Mouse (Mus musculus) megakaryocyte progenitor cell, adult 5-6 weeks (primary cell): ENCODE results near the gene Hist1h2ai. TPM values are rescaled to one million over a fixed set of nuclear protein-coding genes. Genes with fewer than 3 reads are reported as not detected.

Source experiments
- total RNA-seq, 2 experiments: library from RNA; stranded (forward) in 1 of 2; stranded (reverse) in 1 of 2; fragments of 157-497, 149-512 nt in 1 of 2; fragments of 200-1000 nt in 1 of 2; gene quantifications; 2 replicates each; pipeline versions ENCODE4 v1.2.3 to v1.2.4; 2015 to 2017

Hist1h2ai gene
- total RNA-seq, 2 experiments from 2014 or later: 2.0 to 3,659 TPM

Other genes with a start within 250 kb of the Hist1h2ai start
Only the 30 nearest of the 32 such genes appear.
- gene Gm10065, start 237.0 kb upstream of the Hist1h2ai start, total RNA-seq (2015): not detected in 2 replicates
- not detected in 2 replicates for gene Gm10065, start 237.0 kb upstream of the Hist1h2ai start, total RNA-seq (2017)
- 0.20 and 0.27 TPM in 2 replicates for gene AK157302, start 221.2 kb upstream of the Hist1h2ai start, total RNA-seq (2015)
- 0.12 and 0.14 TPM in 2 replicates for gene AK157302, start 221.2 kb upstream of the Hist1h2ai start, total RNA-seq (2017)
- 7.1 and 8.8 TPM in 2 replicates for gene Gm11273, start 215.0 kb upstream of the Hist1h2ai start, total RNA-seq (2015)
- gene Gm11273, start 215.0 kb upstream of the Hist1h2ai start, total RNA-seq (2017): 2.2 and 7.0 TPM in 2 replicates
- 8.4 and 13.7 TPM in 2 replicates for gene Zkscan8, start 185.3 kb upstream of the Hist1h2ai start, total RNA-seq (2015)
- 7.7 and 9.8 TPM in 2 replicates for gene Zkscan8, start 185.3 kb upstream of the Hist1h2ai start, total RNA-seq (2017)
- not detected in 2 replicates for gene Olfr1366, start 173.6 kb upstream of the Hist1h2ai start, total RNA-seq (2015)
- gene Olfr1366, start 173.6 kb upstream of the Hist1h2ai start, total RNA-seq (2017): not detected in 2 replicates
- not detected in 2 replicates for gene Olfr1535, start 156.5 kb upstream of the Hist1h2ai start, total RNA-seq (2015)
- not detected in 2 replicates for gene Olfr1535, start 156.5 kb upstream of the Hist1h2ai start, total RNA-seq (2017)
- gene Olfr1364, start 134.7 kb upstream of the Hist1h2ai start, total RNA-seq (2015): not detected in 2 replicates
- gene Olfr1364, start 134.7 kb upstream of the Hist1h2ai start, total RNA-seq (2017): not detected in 2 replicates
- not detected in 2 replicates for gene Olfr1362, start 102.4 kb upstream of the Hist1h2ai start, total RNA-seq (2015)
- gene Olfr1362, start 102.4 kb upstream of the Hist1h2ai start, total RNA-seq (2017): not detected in 2 replicates
- gene Olfr11, start 73.9 kb upstream of the Hist1h2ai start, total RNA-seq (2015): not detected in 2 replicates
- gene Olfr11, start 73.9 kb upstream of the Hist1h2ai start, total RNA-seq (2017): not detected in 2 replicates
- not detected in 2 replicates for gene Olfr1361, start 53.0 kb upstream of the Hist1h2ai start, total RNA-seq (2015)
- not detected in 2 replicates for gene Olfr1361, start 53.0 kb upstream of the Hist1h2ai start, total RNA-seq (2017)
- not detected in 2 replicates for gene Olfr1360, start 39.0 kb upstream of the Hist1h2ai start, total RNA-seq (2015)
- gene Olfr1360, start 39.0 kb upstream of the Hist1h2ai start, total RNA-seq (2017): not detected in 2 replicates
- not detected in 2 replicates for gene Olfr1359, start 18.3 kb upstream of the Hist1h2ai start, total RNA-seq (2015)
- not detected in 2 replicates for gene Olfr1359, start 18.3 kb upstream of the Hist1h2ai start, total RNA-seq (2017)
- 264 and 265 TPM in 2 replicates for gene Hist1h2bl, start 279 bp upstream of the Hist1h2ai start, total RNA-seq (2015)
- gene Hist1h2bl, start 279 bp upstream of the Hist1h2ai start, total RNA-seq (2017): 396 and 423 TPM in 2 replicates
- 35.1 and 67.8 TPM in 2 replicates for gene Hist1h3h, start 1.2 kb downstream of the Hist1h2ai start, total RNA-seq (2015)
- gene Hist1h3h, start 1.2 kb downstream of the Hist1h2ai start, total RNA-seq (2017): 208 and 295 TPM in 2 replicates
- gene Hist1h2bm, start 5.6 kb downstream of the Hist1h2ai start, total RNA-seq (2015): 116 and 137 TPM in 2 replicates
- 542 and 561 TPM in 2 replicates for gene Hist1h2bm, start 5.6 kb downstream of the Hist1h2ai start, total RNA-seq (2017)
- 3.0 and 6.7 TPM in 2 replicates for gene Hist1h4j, start 18.6 kb downstream of the Hist1h2ai start, total RNA-seq (2015)
- gene Hist1h4j, start 18.6 kb downstream of the Hist1h2ai start, total RNA-seq (2017): 303 and 332 TPM in 2 replicates
- gene Hist1h4k, start 34.1 kb downstream of the Hist1h2ai start, total RNA-seq (2015): 58.4 and 76.4 TPM in 2 replicates
- 2,633 and 2,646 TPM in 2 replicates for gene Hist1h4k, start 34.1 kb downstream of the Hist1h2ai start, total RNA-seq (2017)
- gene Hist1h2ak, start 37.4 kb downstream of the Hist1h2ai start, total RNA-seq (2015): 79.0 and 135 TPM in 2 replicates
- 1,123 and 1,182 TPM in 2 replicates for gene Hist1h2ak, start 37.4 kb downstream of the Hist1h2ai start, total RNA-seq (2017)
- 350 and 353 TPM in 2 replicates for gene Hist1h2bn, start 37.7 kb downstream of the Hist1h2ai start, total RNA-seq (2015)
- 1,312 and 1,339 TPM in 2 replicates for gene Hist1h2bn, start 37.7 kb downstream of the Hist1h2ai start, total RNA-seq (2017)
- gene Hist1h1b, start 64.2 kb downstream of the Hist1h2ai start, total RNA-seq (2015): 614 and 670 TPM in 2 replicates
- 1,549 and 1,625 TPM in 2 replicates for gene Hist1h1b, start 64.2 kb downstream of the Hist1h2ai start, total RNA-seq (2017)
- gene Hist1h3i, start 66.9 kb downstream of the Hist1h2ai start, total RNA-seq (2015): 244 and 246 TPM in 2 replicates
- 294 and 383 TPM in 2 replicates for gene Hist1h3i, start 66.9 kb downstream of the Hist1h2ai start, total RNA-seq (2017)
- 1.2 and 2.1 TPM in 2 replicates for gene Hist1h2an, start 70.8 kb downstream of the Hist1h2ai start, total RNA-seq (2015)
- 859 and 860 TPM in 2 replicates for gene Hist1h2an, start 70.8 kb downstream of the Hist1h2ai start, total RNA-seq (2017)
- gene Hist1h2bp, start 71.0 kb downstream of the Hist1h2ai start, total RNA-seq (2015): 10.4 and 19.9 TPM in 2 replicates
- gene Hist1h2bp, start 71.0 kb downstream of the Hist1h2ai start, total RNA-seq (2017): 37.0 and 43.7 TPM in 2 replicates
- 394 and 411 TPM in 2 replicates for gene Hist1h2bq, start 93.8 kb downstream of the Hist1h2ai start, total RNA-seq (2015)
- 220 and 363 TPM in 2 replicates for gene Hist1h2bq, start 93.8 kb downstream of the Hist1h2ai start, total RNA-seq (2017)
- 115 and 180 TPM in 2 replicates for gene Hist1h2ao, start 94.0 kb downstream of the Hist1h2ai start, total RNA-seq (2015)
- gene Hist1h2ao, start 94.0 kb downstream of the Hist1h2ai start, total RNA-seq (2017): 633 TPM in 1 of 2 replicates, not detected in the other
- gene Hist1h4m, start 95.3 kb downstream of the Hist1h2ai start, total RNA-seq (2015): 53.3 and 56.3 TPM in 2 replicates
- gene Hist1h4m, start 95.3 kb downstream of the Hist1h2ai start, total RNA-seq (2017): 2,437 and 3,070 TPM in 2 replicates
- gene Hist1h4n, start 115.8 kb downstream of the Hist1h2ai start, total RNA-seq (2015): 48.7 and 53.0 TPM in 2 replicates
- gene Hist1h4n, start 115.8 kb downstream of the Hist1h2ai start, total RNA-seq (2017): 1,698 and 2,087 TPM in 2 replicates
- 93.0 and 127 TPM in 2 replicates for gene Hist1h2ap, start 117.1 kb downstream of the Hist1h2ai start, total RNA-seq (2015)
- 3,573 and 4,575 TPM in 2 replicates for gene Hist1h2ap, start 117.1 kb downstream of the Hist1h2ai start, total RNA-seq (2017)
- gene Hist1h2br, start 117.3 kb downstream of the Hist1h2ai start, total RNA-seq (2015): 378 and 381 TPM in 2 replicates
- 447 and 545 TPM in 2 replicates for gene Hist1h2br, start 117.3 kb downstream of the Hist1h2ai start, total RNA-seq (2017)
- 13.3 and 16.1 TPM in 2 replicates for gene Zfp184, start 228.7 kb downstream of the Hist1h2ai start, total RNA-seq (2015)
- gene Zfp184, start 228.7 kb downstream of the Hist1h2ai start, total RNA-seq (2017): 9.2 and 15.1 TPM in 2 replicates